Mouse (Mus musculus) left cerebral cortex, postnatal 25 days (tissue): ENCODE measurements around the gene Sox6. TPM values are rescaled to one million over a fixed set of nuclear protein-coding genes. Genes with fewer than 3 reads are reported as not detected.

Source experiments
- DNase-seq, 2 experiments: peaks; one replicate each; pipeline ENCODE4 v3.0.0; 2022; ENCODE audit warnings: low spot score in 2 of 2, mixed read lengths in 1 of 2
- intact Hi-C: fragments of 180-260 bp; cut with DNase I; formaldehyde crosslinking; loops from one replicate; pipeline ENCODE4 v1.15.1; 2025
- total RNA-seq, 2 experiments: library from RNA; stranded (reverse); gene quantifications; 2 replicates each; pipeline ENCODE4 v1.2.3; 2021

The Sox6 gene
- total RNA-seq, 2 experiments from 2014 or later, result 25.7 to 33.0 TPM

- intact Hi-C loops, result no loop called here
- no peak for DNase-seq
These were observed 193.7 kb downstream of the Sox6 start for GRCm38 (mm10) chr7:115844910-115845309.

- DNase-seq, result no peak
- intact Hi-C loops, result no loop called here
These were observed 194.2 kb downstream of the Sox6 start for GRCm38 (mm10) chr7:115844431-115844830.

GRCm38 (mm10) chr7:115842251-115842650 is 196.3 kb downstream of the Sox6 start:
- no peak for DNase-seq
- intact Hi-C loops, result no loop called here

- intact Hi-C loops, result no loop called here
- no peak for DNase-seq
These were observed 198.0 kb downstream of the Sox6 start for GRCm38 (mm10) chr7:115840613-115841012.

- no peak for DNase-seq
- intact Hi-C loops, result no loop called here
These were observed 203.6 kb downstream of the Sox6 start for GRCm38 (mm10) chr7:115835005-115835404.

GRCm38 (mm10) chr7:115833701-115834100 is 204.9 kb downstream of the Sox6 start:
- intact Hi-C loops, result no loop called here

GRCm38 (mm10) chr7:115830938-115831873 is 207.4 kb downstream of the Sox6 start:
- DNase-seq, result no peak
- intact Hi-C loops, result no loop called here

More at GRCm38 (mm10) chr7:115833701-115834100, 204.9 kb downstream of the Sox6 start:
- DNase-seq, result no peak

- intact Hi-C loops, result no loop called here
These were observed 208.2 kb downstream of the Sox6 start for GRCm38 (mm10) chr7:115830366-115830765.

GRCm38 (mm10) chr7:115829756-115830155 is 208.8 kb downstream of the Sox6 start:
- intact Hi-C loops, result loop anchor here (5.0 kb wide), 1 partner anchor 203 kb away; no protein-coding TSS in a partner anchor

More at GRCm38 (mm10) chr7:115830366-115830765, 208.2 kb downstream of the Sox6 start:
- DNase-seq, result no peak

GRCm38 (mm10) chr7:115829260-115829659 is 209.3 kb downstream of the Sox6 start:
- intact Hi-C loops, result loop anchor here (5.0 kb wide), 1 partner anchor 203 kb away; no protein-coding TSS in a partner anchor
- no peak for DNase-seq

More at GRCm38 (mm10) chr7:115829756-115830155, 208.8 kb downstream of the Sox6 start:
- no peak for DNase-seq

- peak in 1 of 2 experiments; percentile 50 for DNase-seq
- intact Hi-C loops, result loop anchor here (5.0 kb wide), 1 partner anchor 207 kb away; no protein-coding TSS in a partner anchor
These were observed 213.3 kb downstream of the Sox6 start for GRCm38 (mm10) chr7:115825295-115825694.

GRCm38 (mm10) chr7:115824621-115825256 is 213.9 kb downstream of the Sox6 start:
- peak in 1 of 2 experiments; percentile 42 for DNase-seq
- intact Hi-C loops, result loop anchor here (5.0 kb wide), 1 partner anchor 208 kb away; no protein-coding TSS in a partner anchor

GRCm38 (mm10) chr7:115819136-115819535 is 219.5 kb downstream of the Sox6 start:
- intact Hi-C loops, result no loop called here

GRCm38 (mm10) chr7:115803256-115803655 is 235.3 kb downstream of the Sox6 start:
- no peak for DNase-seq
- intact Hi-C loops, result no loop called here

More at GRCm38 (mm10) chr7:115819136-115819535, 219.5 kb downstream of the Sox6 start:
- no peak for DNase-seq

- intact Hi-C loops, result no loop called here
- no peak for DNase-seq
These were observed 244.3 kb downstream of the Sox6 start for GRCm38 (mm10) chr7:115794139-115794858.

- intact Hi-C loops, result no loop called here
- DNase-seq, result no peak
These were observed 245.8 kb downstream of the Sox6 start for GRCm38 (mm10) chr7:115792841-115793240.

- intact Hi-C loops, result no loop called here
- no peak for DNase-seq
These were observed 249.3 kb downstream of the Sox6 start for GRCm38 (mm10) chr7:115789116-115789823.

- intact Hi-C loops, result no loop called here
- no peak for DNase-seq
These were observed 254.3 kb downstream of the Sox6 start for GRCm38 (mm10) chr7:115783982-115784917.
